Mouse (Mus musculus): ENCODE measurements around the gene Itprip. TPM values are rescaled to one million over a fixed set of nuclear protein-coding genes. Genes with fewer than 3 reads are reported as not detected.

Gene Itprip
- polyA plus RNA-seq, 1 experiment = 7.4 TPM

DNA sequence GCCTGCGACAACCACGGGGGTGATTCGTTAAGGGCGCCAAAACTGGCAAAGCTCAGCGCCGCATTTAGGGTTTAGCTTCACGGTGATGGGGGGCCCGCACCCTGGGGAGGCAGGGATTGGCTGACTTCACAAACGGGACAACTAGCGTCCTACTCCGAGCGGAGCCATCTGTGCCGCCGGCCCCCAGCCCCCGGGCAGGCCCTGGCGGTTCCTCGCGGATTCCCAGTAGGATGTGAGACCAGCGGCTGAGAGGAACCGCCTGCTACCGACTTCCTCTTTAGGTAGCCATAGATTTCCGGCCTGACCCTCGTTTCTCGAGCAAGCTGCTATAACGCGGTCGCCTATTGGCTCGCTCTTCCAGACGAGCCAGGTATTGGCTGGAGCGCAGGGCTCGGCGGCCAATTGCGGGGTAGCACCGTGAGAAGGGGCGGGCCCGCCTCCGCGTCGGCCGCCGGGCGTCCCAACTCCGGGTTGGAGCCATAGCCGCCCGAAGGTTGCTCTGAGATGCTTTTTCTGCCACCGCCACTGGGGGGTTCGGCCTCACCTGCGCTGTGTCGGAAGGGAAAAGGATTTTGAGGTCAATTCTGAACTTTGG is 53.6 kb downstream of the Itprip start, which contains the start of gene Gsto2:
TSS of gene Gsto2 (plus strand) at position 182 of the 595 bp plus-strand sequence.
- Histone ChIP-seq H3K9me3 (replicated peaks; ENCODE audit: control insufficient read depth, insufficient read depth, low read length, poor library complexity, severe bottlenecking) (no peaks in the 10 kb centered on the region), H3K27ac (ENCODE audit: insufficient read depth, low read length) (no peak within 1 kb of the TSS), H3K36me3 (ENCODE audit: control insufficient read depth, insufficient read depth, low read length, poor library complexity, severe bottlenecking) (peaks cover 2% of the 10 kb centered on the region), H3K4me1 (ENCODE audit: control insufficient read depth, insufficient read depth, low read length) (no peaks in the 10 kb centered on the region), H3K4me3 (ENCODE audit: low read depth, low read length) (peak within 1 kb of the TSS; percentile 89), H3K9ac (ENCODE audit: low read depth, poor library complexity, severe bottlenecking) (peak within 1 kb of the TSS; percentile 75), H3K27me3 (ENCODE audit: control insufficient read depth, insufficient read depth, low read length, poor library complexity, severe bottlenecking) (no peaks in the 10 kb centered on the region)
- TF ChIP-seq POLR2A (IDR thresholded peaks at IDR 0.05; ENCODE audit: insufficient read depth, low read length) (peak; percentile 15), EP300 (IDR thresholded peaks at IDR 0.05; ENCODE audit: insufficient read depth, low read depth, low read length) (no peak)

DNA sequence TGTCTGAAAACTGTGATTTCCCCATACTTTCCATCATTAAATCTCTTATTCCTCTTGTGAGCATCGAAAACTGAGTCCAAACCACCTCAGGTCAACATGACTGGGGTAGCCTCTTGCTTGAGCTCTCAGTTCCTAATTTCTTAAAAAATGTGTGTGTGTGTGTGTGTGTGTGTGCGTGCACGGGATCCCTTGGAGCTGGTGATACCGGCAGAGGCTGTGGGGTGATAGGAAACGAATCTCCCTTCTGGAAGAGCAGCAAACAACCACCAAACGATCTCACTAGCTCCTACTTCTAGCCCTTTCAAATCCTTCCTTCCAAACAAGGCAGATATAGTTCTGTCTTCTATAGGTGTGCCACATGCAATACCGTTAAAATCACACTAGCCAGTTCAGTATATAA is 54.4 kb downstream of the Itprip start:
- no peaks in the 10 kb centered on the region for H3K9me3 ChIP-seq (replicated peaks; ENCODE audit: control insufficient read depth, insufficient read depth, low read length, poor library complexity, severe bottlenecking)
- H3K27ac ChIP-seq (ENCODE audit: insufficient read depth, low read length) = no peak overlapping the region
- H3K27me3 ChIP-seq (ENCODE audit: control insufficient read depth, insufficient read depth, low read length, poor library complexity, severe bottlenecking) = no peaks in the 10 kb centered on the region
- no peak overlapping the region for H3K4me3 ChIP-seq (ENCODE audit: low read depth, low read length)
- H3K4me1 ChIP-seq (ENCODE audit: control insufficient read depth, insufficient read depth, low read length) = no peaks in the 10 kb centered on the region
- TF ChIP-seq CTCF (IDR thresholded peaks at IDR 0.05; ENCODE audit: low read depth, low read length) (no peak), EP300 (IDR thresholded peaks at IDR 0.05; ENCODE audit: insufficient read depth, low read depth, low read length) (no peak), POLR2A (IDR thresholded peaks at IDR 0.05; ENCODE audit: insufficient read depth, low read length) (no peak)
- H3K36me3 ChIP-seq (ENCODE audit: control insufficient read depth, insufficient read depth, low read length, poor library complexity, severe bottlenecking) = peaks cover 7% of the 10 kb centered on the region
- peak overlapping the region; percentile 75 for H3K9ac ChIP-seq (ENCODE audit: low read depth, poor library complexity, severe bottlenecking)

DNA sequence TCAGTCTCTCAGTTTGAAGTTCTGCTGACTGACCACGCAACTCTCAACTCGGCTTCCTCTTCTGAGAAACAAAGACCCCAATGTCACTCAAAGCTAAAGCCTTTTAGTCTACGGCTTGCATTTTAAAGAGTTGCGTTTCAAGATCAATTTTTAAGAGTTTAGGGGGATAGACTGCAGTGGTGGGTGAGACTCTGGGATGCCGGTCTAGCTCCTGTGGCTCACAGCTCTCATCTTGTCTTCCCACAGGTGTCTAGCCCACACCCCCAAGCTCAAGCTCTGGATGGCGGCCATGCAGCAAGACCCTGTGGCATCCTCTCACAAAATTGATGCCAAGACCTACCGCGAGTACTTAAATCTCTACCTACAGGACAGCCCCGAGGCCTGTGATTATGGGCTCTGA is 55.0 kb downstream of the Itprip start:
- H3K36me3 ChIP-seq (ENCODE audit: control insufficient read depth, insufficient read depth, low read length, poor library complexity, severe bottlenecking) = peaks cover 7% of the 10 kb centered on the region
- H3K4me1 ChIP-seq (ENCODE audit: control insufficient read depth, insufficient read depth, low read length) = no peaks in the 10 kb centered on the region
- no peak for TF ChIP-seq EP300 (IDR thresholded peaks at IDR 0.05; ENCODE audit: insufficient read depth, low read depth, low read length)
- TF ChIP-seq CTCF (IDR thresholded peaks at IDR 0.05; ENCODE audit: low read depth, low read length) = no peak
- no peak for TF ChIP-seq POLR2A (IDR thresholded peaks at IDR 0.05; ENCODE audit: insufficient read depth, low read length)
- no peaks in the 10 kb centered on the region for H3K27me3 ChIP-seq (ENCODE audit: control insufficient read depth, insufficient read depth, low read length, poor library complexity, severe bottlenecking)
- no peak overlapping the region for H3K4me3 ChIP-seq (ENCODE audit: low read depth, low read length)
- no peak overlapping the region for H3K27ac ChIP-seq (ENCODE audit: insufficient read depth, low read length)
- H3K9me3 ChIP-seq (replicated peaks; ENCODE audit: control insufficient read depth, insufficient read depth, low read length, poor library complexity, severe bottlenecking) = no peaks in the 10 kb centered on the region
- no peak overlapping the region for H3K9ac ChIP-seq (ENCODE audit: low read depth, poor library complexity, severe bottlenecking)

DNA sequence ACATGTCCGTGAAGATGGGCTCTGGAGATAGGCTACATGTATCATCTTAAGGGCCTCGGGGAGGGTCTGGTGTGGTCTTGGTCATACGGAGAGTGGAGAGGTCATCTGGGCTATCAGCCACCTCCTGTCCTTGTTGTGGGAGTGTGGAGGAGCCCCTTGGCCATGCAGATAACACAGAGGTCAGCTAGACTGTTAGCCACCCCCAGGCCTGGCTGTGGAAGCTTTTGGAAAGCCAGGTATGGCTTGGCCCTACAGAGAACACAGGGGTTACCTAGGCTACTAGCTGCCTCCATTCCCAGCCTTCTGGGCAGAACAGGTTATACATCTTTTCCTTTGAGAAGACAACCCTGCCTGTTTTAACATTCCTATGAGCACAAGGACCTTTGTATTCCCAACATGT is 56.5 kb downstream of the Itprip start:
- Histone ChIP-seq H3K9ac (ENCODE audit: low read depth, poor library complexity, severe bottlenecking) (no peak overlapping the region), H3K4me1 (ENCODE audit: control insufficient read depth, insufficient read depth, low read length) (no peaks in the 10 kb centered on the region), H3K27me3 (ENCODE audit: control insufficient read depth, insufficient read depth, low read length, poor library complexity, severe bottlenecking) (no peaks in the 10 kb centered on the region), H3K4me3 (ENCODE audit: low read depth, low read length) (no peak overlapping the region), H3K27ac (ENCODE audit: insufficient read depth, low read length) (no peak overlapping the region), H3K9me3 (replicated peaks; ENCODE audit: control insufficient read depth, insufficient read depth, low read length, poor library complexity, severe bottlenecking) (no peaks in the 10 kb centered on the region), H3K36me3 (ENCODE audit: control insufficient read depth, insufficient read depth, low read length, poor library complexity, severe bottlenecking) (peaks cover 11% of the 10 kb centered on the region)
- no peak for TF ChIP-seq POLR2A (IDR thresholded peaks at IDR 0.05; ENCODE audit: insufficient read depth, low read length)
- TF ChIP-seq CTCF (IDR thresholded peaks at IDR 0.05; ENCODE audit: low read depth, low read length) = no peak
- no peak for TF ChIP-seq EP300 (IDR thresholded peaks at IDR 0.05; ENCODE audit: insufficient read depth, low read depth, low read length)

DNA sequence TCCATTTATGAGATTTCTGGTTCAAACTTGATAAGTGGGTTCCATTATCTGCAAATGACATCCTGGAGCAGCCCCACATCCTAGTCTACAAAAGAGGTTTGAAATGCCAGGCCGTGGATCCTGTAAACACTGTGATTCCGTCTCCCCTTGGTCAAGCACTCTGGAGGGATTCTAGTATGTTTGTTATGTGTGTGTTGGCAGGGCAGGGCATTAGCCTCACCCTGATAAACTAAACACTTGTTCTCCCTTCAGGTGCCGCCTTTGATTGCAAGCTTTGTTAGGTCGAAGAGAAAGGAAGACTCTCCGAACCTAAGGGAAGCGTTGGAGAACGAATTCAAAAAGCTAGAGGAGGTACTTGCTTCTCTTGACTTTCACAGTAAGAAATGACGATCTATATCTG is 59.9 kb downstream of the Itprip start:
- H3K27ac ChIP-seq (ENCODE audit: insufficient read depth, low read length) = no peak overlapping the region
- H3K27me3 ChIP-seq (ENCODE audit: control insufficient read depth, insufficient read depth, low read length, poor library complexity, severe bottlenecking) = no peaks in the 10 kb centered on the region
- no peak overlapping the region for H3K4me3 ChIP-seq (ENCODE audit: low read depth, low read length)
- no peaks in the 10 kb centered on the region for H3K9me3 ChIP-seq (replicated peaks; ENCODE audit: control insufficient read depth, insufficient read depth, low read length, poor library complexity, severe bottlenecking)
- H3K36me3 ChIP-seq (ENCODE audit: control insufficient read depth, insufficient read depth, low read length, poor library complexity, severe bottlenecking) = peaks cover 11% of the 10 kb centered on the region
- no peaks in the 10 kb centered on the region for H3K4me1 ChIP-seq (ENCODE audit: control insufficient read depth, insufficient read depth, low read length)
- TF ChIP-seq CTCF (IDR thresholded peaks at IDR 0.05; ENCODE audit: low read depth, low read length) (no peak), EP300 (IDR thresholded peaks at IDR 0.05; ENCODE audit: insufficient read depth, low read depth, low read length) (no peak), POLR2A (IDR thresholded peaks at IDR 0.05; ENCODE audit: insufficient read depth, low read length) (no peak)
- H3K9ac ChIP-seq (ENCODE audit: low read depth, poor library complexity, severe bottlenecking) = no peak overlapping the region

DNA sequence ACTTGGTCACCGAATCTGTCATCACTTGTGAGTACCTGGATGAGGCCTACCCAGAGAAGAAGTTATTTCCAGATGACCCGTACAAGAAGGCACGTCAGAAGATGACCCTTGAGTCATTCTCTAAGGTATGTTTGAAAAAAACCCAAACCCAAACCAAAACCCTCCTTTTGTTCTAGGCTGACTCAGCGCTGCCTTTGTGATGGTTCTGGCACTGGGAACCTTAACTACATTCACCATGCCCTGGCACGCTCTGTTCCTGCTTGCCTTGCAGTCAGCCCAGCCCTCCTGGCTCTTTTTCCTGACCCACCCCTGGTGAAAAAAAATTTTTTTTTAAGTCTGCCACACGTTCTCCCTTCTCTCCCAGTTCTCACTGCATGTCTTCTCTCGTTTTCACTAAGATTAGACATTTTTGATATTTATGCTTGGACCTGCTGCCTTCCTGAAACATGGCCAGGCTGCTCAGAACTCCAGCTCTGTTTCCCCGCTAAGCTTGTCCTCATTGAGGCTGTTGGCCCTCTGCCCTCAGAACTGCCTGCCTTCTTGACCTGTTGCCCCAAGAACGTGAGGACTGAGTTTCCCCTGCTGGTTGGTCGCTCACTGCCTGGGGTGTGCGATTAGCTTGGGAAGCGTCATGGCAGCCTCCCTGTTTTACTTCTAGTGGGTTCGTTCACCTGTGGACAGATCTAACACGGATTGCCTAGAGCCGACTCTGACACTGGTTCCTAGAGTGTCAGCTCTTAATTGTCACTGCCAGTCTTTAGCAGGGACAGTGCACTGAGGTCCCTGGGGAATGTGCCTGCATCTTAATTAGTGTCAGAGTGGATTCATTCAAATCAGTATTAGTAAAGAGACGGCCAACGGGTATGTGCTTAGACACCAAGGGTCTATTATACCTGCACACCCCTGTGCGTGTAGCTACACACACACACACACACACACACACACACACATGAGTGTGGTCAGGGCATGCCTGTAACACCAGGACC is 60.8 kb downstream of the Itprip start:
- no peak overlapping the region for H3K27ac ChIP-seq (ENCODE audit: insufficient read depth, low read length)
- H3K4me3 ChIP-seq (ENCODE audit: low read depth, low read length) = no peak overlapping the region
- H3K9ac ChIP-seq (ENCODE audit: low read depth, poor library complexity, severe bottlenecking) = no peak overlapping the region
- peaks cover 11% of the 10 kb centered on the region for H3K36me3 ChIP-seq (ENCODE audit: control insufficient read depth, insufficient read depth, low read length, poor library complexity, severe bottlenecking)
- no peaks in the 10 kb centered on the region for H3K27me3 ChIP-seq (ENCODE audit: control insufficient read depth, insufficient read depth, low read length, poor library complexity, severe bottlenecking)
- TF ChIP-seq CTCF (IDR thresholded peaks at IDR 0.05; ENCODE audit: low read depth, low read length) = no peak
- no peak for TF ChIP-seq POLR2A (IDR thresholded peaks at IDR 0.05; ENCODE audit: insufficient read depth, low read length)
- no peak for TF ChIP-seq EP300 (IDR thresholded peaks at IDR 0.05; ENCODE audit: insufficient read depth, low read depth, low read length)
- no peaks in the 10 kb centered on the region for H3K9me3 ChIP-seq (replicated peaks; ENCODE audit: control insufficient read depth, insufficient read depth, low read length, poor library complexity, severe bottlenecking)
- no peaks in the 10 kb centered on the region for H3K4me1 ChIP-seq (ENCODE audit: control insufficient read depth, insufficient read depth, low read length)
